Mouse (Mus musculus) gastrocnemius, postnatal 14 days (tissue): ENCODE measurements around the gene Clca4b. TPM values are rescaled to one million over a fixed set of nuclear protein-coding genes. Genes with fewer than 3 reads are reported as not detected.

Experiments
- total RNA-seq, 2 experiments: library from RNA; stranded (reverse); gene quantifications; 2 replicates each; pipeline ENCODE4 v1.2.3; 2021

Gene Clca4b
- total RNA-seq, 2 experiments from 2014 or later: not detected

Other genes starting within 250 kb of the Clca4b start
- gene Sh3glb1, start 212.2 kb downstream of the Clca4b start, total RNA-seq: 100 to 1,000 TPM; 269 to 286 TPM
- under 1 TPM; 0.06 to 0.09 TPM for gene Clca3a1, start 171.6 kb downstream of the Clca4b start, total RNA-seq
- not detected for gene Clca3a2, start 113.0 kb downstream of the Clca4b start, total RNA-seq
- not detected for gene Clca3b, start 83.2 kb downstream of the Clca4b start, total RNA-seq
- not detected for gene Clca4a, start 42.5 kb upstream of the Clca4b start, total RNA-seq
- gene Clca1, start 100.2 kb upstream of the Clca4b start, total RNA-seq: not detected
- gene Clca2, start 166.9 kb upstream of the Clca4b start, total RNA-seq: under 1 TPM; 0.38 to 0.64 TPM
- 1 to 10 TPM; 6.4 to 7.0 TPM for gene Odf2l, start 186.1 kb upstream of the Clca4b start, total RNA-seq